Mouse (Mus musculus): ENCODE measurements around the gene Zkscan1.

The Zkscan1 gene

DNA sequence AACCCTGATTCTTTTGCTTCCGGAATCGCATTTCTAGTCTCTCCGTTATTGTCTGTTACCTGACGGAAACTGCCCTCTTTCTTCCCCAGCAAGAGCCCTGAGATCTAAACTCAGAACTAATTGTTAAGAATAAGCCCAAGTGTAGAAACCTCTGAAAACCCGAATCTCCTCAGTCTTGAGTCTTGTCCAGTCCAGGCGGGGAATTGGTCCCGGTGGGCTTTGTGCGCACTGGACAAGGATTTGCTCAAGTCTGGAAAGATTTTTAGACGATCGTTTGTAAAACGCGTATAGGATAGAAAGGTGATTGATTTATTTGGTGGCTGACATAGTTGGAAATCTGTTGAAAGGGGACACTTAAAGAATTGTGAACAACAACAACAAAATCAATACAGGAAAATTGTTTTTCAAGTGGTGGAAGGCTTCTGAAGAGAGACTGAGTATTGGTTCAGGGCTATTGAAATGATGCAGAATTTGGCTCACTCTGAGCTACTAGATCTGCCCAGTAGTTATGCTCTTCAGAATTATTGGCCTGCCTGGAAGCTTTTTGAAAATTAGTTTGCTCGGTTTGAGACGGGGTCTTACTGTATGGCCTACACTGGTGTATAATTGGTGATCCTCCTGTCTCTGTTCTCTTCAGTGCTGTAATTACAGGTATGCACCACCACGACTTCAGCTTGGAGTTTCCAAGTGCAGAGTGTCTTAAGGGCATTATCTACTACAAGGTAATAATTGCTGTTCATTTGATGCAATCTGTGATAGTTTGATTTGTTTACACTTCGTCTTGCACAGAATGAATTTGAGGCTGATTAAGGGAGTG lies 32.5 kb downstream of the Zkscan1 start:
- no peak for DNase-seq (ENCODE audit: low read depth, low spot score)

- DNase-seq (ENCODE audit: low read depth, low spot score): no peak
Measured at GRCm38 (mm10) chr5:138118041-138118440, 33.2 kb downstream of the Zkscan1 start.

GRCm38 (mm10) chr5:138132425-138133064 lies 47.7 kb downstream of the Zkscan1 start:
- DNase-seq (ENCODE audit: low read depth, low spot score): no peak

DNA sequence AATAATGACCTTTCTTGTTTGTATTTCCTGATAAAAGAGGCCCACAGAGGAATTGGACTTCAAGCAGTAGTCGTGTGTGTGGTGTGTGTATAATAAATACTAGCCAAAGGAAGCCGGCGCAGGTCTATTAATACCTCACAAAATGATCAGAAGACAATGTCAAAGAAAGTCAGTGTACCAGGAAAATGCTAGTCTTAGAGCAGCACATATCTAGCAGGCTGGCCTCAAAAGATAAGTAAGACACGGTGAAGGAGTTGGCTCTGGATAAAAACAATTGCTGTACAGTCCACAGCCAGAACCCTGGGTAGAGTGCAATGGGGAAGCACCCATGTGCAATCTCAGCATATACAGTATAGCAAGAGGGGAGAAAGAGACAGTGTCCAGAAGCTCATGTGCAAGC lies 52.4 kb downstream of the Zkscan1 start:
- no peak for DNase-seq (ENCODE audit: low read depth, low spot score)

GRCm38 (mm10) chr5:138137935-138138549 lies 53.2 kb downstream of the Zkscan1 start:
- DNase-seq (ENCODE audit: low read depth, low spot score): no peak

DNA sequence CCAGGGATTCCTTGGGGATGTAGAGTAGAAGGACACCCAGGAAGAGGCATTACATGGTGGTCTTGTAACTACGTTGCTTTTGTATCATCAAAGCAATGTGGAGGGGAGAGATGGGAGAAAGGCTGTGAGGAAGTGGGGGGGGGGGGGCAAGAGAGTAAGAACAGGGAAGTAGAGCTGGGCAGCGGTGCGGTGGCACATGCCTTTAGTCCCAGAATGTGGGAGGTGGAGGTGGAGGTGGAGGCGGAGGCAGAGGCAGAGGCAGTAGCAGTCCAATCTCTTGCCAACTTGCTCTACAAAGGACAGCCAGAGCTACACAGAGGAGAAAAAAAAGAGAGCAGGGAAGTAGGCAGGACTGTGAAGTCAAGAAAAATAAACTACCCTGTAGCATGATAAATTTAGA lies 53.7 kb downstream of the Zkscan1 start:
- DNase-seq (ENCODE audit: low read depth, low spot score): no peak

- no peak for DNase-seq (ENCODE audit: low read depth, low spot score)
Measured at GRCm38 (mm10) chr5:138154390-138154789, 69.5 kb downstream of the Zkscan1 start.

GRCm38 (mm10) chr5:138155443-138155976 lies 70.6 kb downstream of the Zkscan1 start, which contains the start of gene Zfp113:
TSS of gene Zfp113 (minus strand) at chr5:138155744.
- DNase-seq (ENCODE audit: low read depth, low spot score): peak; percentile 88

Data from skeletal muscle tissue, adult 2 months (tissue).